Mouse (Mus musculus): ENCODE measurements around the gene Scg5. TPM values are rescaled to one million over a fixed set of nuclear protein-coding genes. Genes with fewer than 3 reads are reported as not detected.

Scg5 gene
- polyA plus RNA-seq, 1 experiment from 2014 or later = 9.4 TPM

DNA sequence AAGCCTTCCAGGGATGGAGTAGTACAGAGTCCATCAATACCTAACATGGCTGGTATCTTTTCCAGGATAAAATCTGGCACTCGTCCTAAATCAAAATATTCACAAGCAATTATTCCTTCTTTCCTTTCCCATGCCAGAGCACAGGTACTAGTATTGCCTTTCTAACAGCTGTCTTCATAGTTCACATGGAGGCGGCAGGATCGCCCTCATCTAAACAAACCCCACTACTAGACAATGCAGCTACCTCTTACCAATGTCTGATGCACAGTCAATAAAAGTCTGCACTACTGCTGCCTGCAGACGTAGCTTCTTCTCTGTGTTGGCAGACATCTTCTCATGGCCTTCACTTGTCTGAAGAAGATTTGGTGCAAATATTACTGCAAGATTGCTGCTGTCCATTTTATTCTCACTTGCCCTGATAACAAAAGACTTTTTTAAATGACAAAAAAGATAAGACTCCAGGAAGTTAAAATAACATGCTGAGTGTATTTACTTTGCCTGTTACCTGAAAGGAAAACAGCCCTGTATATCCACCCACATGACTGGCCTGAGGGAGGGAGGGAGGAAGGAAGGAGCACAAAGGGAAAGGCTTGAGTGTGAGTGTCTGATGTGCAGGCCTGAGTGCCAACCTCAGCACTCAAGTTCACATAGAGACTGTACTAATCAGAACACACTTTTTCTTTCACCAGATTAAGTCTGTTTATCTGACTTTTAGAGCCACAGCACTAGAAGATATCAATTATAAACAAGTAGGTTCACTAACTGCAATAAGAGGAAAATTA is 12.9 kb upstream of the Scg5 start:
- H3K27ac ChIP-seq (replicated peaks; ENCODE audit: low read depth, low read length) = no peak overlapping the region
- no peak for ATAC-seq (ENCODE audit: low read depth)
- WGBS = 92% methylated on average over 4 of the region's 4 CpGs
- H3K36me3 ChIP-seq (ENCODE audit: control insufficient read depth, insufficient read depth, low read length) = peaks cover 60% of the 10 kb centered on the region
- no peaks in the 10 kb centered on the region for H3K27me3 ChIP-seq (replicated peaks; ENCODE audit: control insufficient read depth, insufficient read depth, low read length)
- no peak overlapping the region for H3K4me2 ChIP-seq (ENCODE audit: low read depth, low read length)
- H3K9ac ChIP-seq (ENCODE audit: low read depth, low read length) = no peak overlapping the region
- DNase-seq (ENCODE audit: low spot score) = no peak
- no peak overlapping the region for H3K4me3 ChIP-seq (ENCODE audit: low read depth, low read length)
- H3K9me3 ChIP-seq (ENCODE audit: control insufficient read depth, low read length) = no peaks in the 10 kb centered on the region
- H3K4me1 ChIP-seq (ENCODE audit: control insufficient read depth, insufficient read depth, low read length) = peaks cover 2% of the 10 kb centered on the region; the same call in 1 of the 2 replicates

GRCm38 (mm10) chr2:113839488-113839887 is 10.6 kb upstream of the Scg5 start:
- no peak for ATAC-seq (ENCODE audit: low read depth)
- peaks cover 75% of the 10 kb centered on the region for H3K36me3 ChIP-seq (ENCODE audit: control insufficient read depth, insufficient read depth, low read length)

DNA sequence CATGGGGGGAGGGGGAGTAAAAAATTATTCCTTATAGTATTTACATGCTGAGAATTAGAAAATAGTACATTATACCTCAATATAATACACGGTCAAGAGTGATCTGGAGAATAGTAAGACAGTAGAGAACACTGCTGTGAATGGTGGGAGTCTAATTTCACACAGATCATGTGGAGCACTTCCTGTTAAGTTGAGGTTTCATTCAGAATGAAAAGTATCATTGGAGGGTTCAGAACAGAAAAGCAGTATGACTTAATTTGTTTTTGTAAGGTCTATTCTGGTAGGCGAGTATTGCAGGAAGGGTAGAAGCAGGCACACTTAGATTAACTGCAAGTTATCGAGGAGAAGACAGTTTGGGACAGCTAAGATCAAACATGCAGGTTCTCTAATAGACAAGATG is 6.3 kb upstream of the Scg5 start:
- Histone ChIP-seq H3K27me3 (replicated peaks; ENCODE audit: control insufficient read depth, insufficient read depth, low read length) (no peaks in the 10 kb centered on the region), H3K27ac (replicated peaks; ENCODE audit: low read depth, low read length) (no peak overlapping the region), H3K4me1 (ENCODE audit: control insufficient read depth, insufficient read depth, low read length) (no peaks in the 10 kb centered on the region), H3K4me2 (ENCODE audit: low read depth, low read length) (no peak overlapping the region), H3K36me3 (ENCODE audit: control insufficient read depth, insufficient read depth, low read length) (peaks cover 72% of the 10 kb centered on the region), H3K9me3 (ENCODE audit: control insufficient read depth, low read length) (no peaks in the 10 kb centered on the region), H3K9ac (ENCODE audit: low read depth, low read length) (no peak overlapping the region), H3K4me3 (ENCODE audit: low read depth, low read length) (no peak overlapping the region)
- ATAC-seq (ENCODE audit: low read depth) (no peak), DNase-seq (ENCODE audit: low spot score) (no peak)
- WGBS = 85% methylated on average over 3 of the region's 3 CpGs

More at GRCm38 (mm10) chr2:113839488-113839887, 10.6 kb upstream of the Scg5 start:
- DNase-seq (ENCODE audit: low spot score) = no peak
- Histone ChIP-seq H3K4me3 (ENCODE audit: low read depth, low read length) (no peak overlapping the region), H3K4me1 (ENCODE audit: control insufficient read depth, insufficient read depth, low read length) (no peaks in the 10 kb centered on the region), H3K9me3 (ENCODE audit: control insufficient read depth, low read length) (no peaks in the 10 kb centered on the region), H3K27ac (replicated peaks; ENCODE audit: low read depth, low read length) (no peak overlapping the region), H3K27me3 (replicated peaks; ENCODE audit: control insufficient read depth, insufficient read depth, low read length) (no peaks in the 10 kb centered on the region), H3K4me2 (ENCODE audit: low read depth, low read length) (no peak overlapping the region), H3K9ac (ENCODE audit: low read depth, low read length) (no peak overlapping the region)
- WGBS = 77% methylated on average over 4 of the region's 4 CpGs

DNA sequence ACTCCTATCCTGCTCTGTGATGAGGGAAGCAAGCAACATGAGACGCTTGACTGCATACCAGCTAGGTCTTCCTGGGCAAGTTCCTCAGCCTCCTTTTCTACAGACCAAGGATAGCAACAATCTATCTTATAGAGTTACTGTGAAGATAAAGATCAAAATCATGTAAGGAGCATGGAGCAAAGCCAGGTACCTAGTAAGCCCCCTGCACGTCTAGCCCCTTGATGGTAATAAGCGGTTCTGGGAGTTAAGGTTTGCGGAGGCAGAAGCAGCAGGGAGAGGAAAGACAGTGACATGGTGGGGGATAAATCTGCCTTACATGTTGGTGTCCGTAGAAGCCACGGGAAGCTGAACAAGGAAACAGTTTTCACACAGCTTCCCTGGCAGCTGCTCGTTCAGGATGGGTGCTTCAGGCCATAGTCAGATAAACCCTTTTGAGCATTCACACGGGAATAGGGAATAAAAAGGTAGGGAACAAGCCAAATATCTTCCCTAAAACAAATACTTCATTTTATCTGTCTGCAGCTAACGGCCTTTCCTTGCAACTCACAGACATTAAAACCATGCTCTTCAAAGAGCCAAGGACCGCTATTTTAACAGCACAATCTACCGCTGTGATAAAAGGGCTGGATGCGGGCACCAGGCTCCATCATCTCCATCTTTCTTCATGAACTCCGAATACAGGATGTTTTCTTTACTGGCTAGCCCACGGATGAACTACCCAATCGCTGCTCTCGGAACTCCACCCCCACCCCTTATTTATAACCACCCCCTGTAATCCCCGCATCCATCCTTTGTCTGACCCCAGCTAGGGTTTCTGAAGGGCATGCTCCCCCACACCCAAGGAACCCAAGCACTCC is 607 bp downstream of the Scg5 start:
- ATAC-seq (ENCODE audit: low read depth) = peak; percentile 85
- peak overlapping the region; percentile 40; the same call in 1 of the 2 replicates for H3K27ac ChIP-seq (replicated peaks; ENCODE audit: low read depth, low read length)

DNA sequence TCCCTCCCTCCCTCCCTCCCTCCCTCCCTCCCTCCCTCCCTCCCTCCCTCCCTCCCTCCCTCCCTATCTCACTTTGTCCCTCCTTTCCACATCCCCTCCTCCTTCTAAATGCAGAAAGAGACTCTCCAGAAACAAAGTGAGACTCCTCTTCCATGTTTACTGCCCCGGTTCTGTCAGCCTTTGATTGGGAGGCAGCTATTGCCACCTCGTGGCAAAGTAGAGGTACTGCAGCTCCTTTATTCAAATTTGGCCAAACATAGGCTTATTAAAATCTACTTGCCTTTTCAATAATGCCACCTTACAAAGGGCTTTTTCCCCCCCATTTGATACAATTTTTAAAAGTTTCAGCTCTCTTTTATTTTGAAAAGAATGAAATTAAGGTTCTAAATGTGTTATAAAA is 5.0 kb downstream of the Scg5 start:
- WGBS = 3% methylated on average over 2 of the region's 2 CpGs
- no peak overlapping the region for H3K4me2 ChIP-seq (ENCODE audit: low read depth, low read length)

More for the DNA sequence above, 607 bp downstream of the Scg5 start:
- no peak for DNase-seq (ENCODE audit: low spot score)
- Histone ChIP-seq H3K4me3 (ENCODE audit: low read depth, low read length) (peak overlapping the region; percentile 30), H3K27me3 (replicated peaks; ENCODE audit: control insufficient read depth, insufficient read depth, low read length) (no peaks in the 10 kb centered on the region; the same call in 1 of the 2 replicates), H3K4me2 (ENCODE audit: low read depth, low read length) (peak overlapping the region; percentile 53), H3K9me3 (ENCODE audit: control insufficient read depth, low read length) (no peaks in the 10 kb centered on the region), H3K36me3 (ENCODE audit: control insufficient read depth, insufficient read depth, low read length) (peaks cover 16% of the 10 kb centered on the region), H3K4me1 (ENCODE audit: control insufficient read depth, insufficient read depth, low read length) (no peaks in the 10 kb centered on the region), H3K9ac (ENCODE audit: low read depth, low read length) (no peak overlapping the region; the same call in 1 of the 2 replicates)
- WGBS = 22% methylated on average over 17 of the region's 17 CpGs

DNA sequence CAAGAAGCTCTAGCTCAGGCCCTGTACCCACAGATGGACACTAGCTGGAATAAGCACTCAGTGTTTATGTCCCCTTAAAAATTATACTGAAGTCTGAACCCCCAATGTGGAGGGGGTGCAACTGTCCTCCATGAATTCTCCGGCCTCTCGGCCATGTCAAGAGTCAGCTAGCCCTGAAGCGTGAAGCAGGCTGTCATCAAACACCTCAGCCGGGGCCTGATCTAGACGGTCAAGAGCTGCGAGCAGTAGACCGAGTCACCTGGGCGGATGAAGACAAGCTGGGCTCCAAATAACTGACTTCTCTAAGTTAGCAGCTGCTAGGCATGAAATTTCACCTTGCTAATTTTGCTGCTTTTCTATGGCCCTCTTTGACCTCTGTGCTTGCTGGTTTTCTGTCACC is 6.6 kb downstream of the Scg5 start:
- Histone ChIP-seq H3K27ac (replicated peaks; ENCODE audit: low read depth, low read length) (no peak overlapping the region), H3K4me1 (ENCODE audit: control insufficient read depth, insufficient read depth, low read length) (no peaks in the 10 kb centered on the region), H3K36me3 (ENCODE audit: control insufficient read depth, insufficient read depth, low read length) (no peaks in the 10 kb centered on the region), H3K27me3 (replicated peaks; ENCODE audit: control insufficient read depth, insufficient read depth, low read length) (no peaks in the 10 kb centered on the region), H3K9me3 (ENCODE audit: control insufficient read depth, low read length) (no peaks in the 10 kb centered on the region), H3K9ac (ENCODE audit: low read depth, low read length) (no peak overlapping the region), H3K4me2 (ENCODE audit: low read depth, low read length) (no peak overlapping the region), H3K4me3 (ENCODE audit: low read depth, low read length) (no peak overlapping the region)
- DNase-seq (ENCODE audit: low spot score) (no peak), ATAC-seq (ENCODE audit: low read depth) (no peak)
- WGBS = 91% methylated on average over 8 of the region's 8 CpGs

More for the DNA sequence above, 5.0 kb downstream of the Scg5 start:
- no peaks in the 10 kb centered on the region for H3K36me3 ChIP-seq (ENCODE audit: control insufficient read depth, insufficient read depth, low read length)
- no peaks in the 10 kb centered on the region for H3K4me1 ChIP-seq (ENCODE audit: control insufficient read depth, insufficient read depth, low read length)
- H3K4me3 ChIP-seq (ENCODE audit: low read depth, low read length) = no peak overlapping the region
- H3K9me3 ChIP-seq (ENCODE audit: control insufficient read depth, low read length) = no peaks in the 10 kb centered on the region
- H3K27ac ChIP-seq (replicated peaks; ENCODE audit: low read depth, low read length) = no peak overlapping the region
- H3K9ac ChIP-seq (ENCODE audit: low read depth, low read length) = no peak overlapping the region
- no peak for ATAC-seq (ENCODE audit: low read depth)
- no peaks in the 10 kb centered on the region; the same call in 1 of the 2 replicates for H3K27me3 ChIP-seq (replicated peaks; ENCODE audit: control insufficient read depth, insufficient read depth, low read length)
- peak; percentile 58 for DNase-seq (ENCODE audit: low spot score)

DNA sequence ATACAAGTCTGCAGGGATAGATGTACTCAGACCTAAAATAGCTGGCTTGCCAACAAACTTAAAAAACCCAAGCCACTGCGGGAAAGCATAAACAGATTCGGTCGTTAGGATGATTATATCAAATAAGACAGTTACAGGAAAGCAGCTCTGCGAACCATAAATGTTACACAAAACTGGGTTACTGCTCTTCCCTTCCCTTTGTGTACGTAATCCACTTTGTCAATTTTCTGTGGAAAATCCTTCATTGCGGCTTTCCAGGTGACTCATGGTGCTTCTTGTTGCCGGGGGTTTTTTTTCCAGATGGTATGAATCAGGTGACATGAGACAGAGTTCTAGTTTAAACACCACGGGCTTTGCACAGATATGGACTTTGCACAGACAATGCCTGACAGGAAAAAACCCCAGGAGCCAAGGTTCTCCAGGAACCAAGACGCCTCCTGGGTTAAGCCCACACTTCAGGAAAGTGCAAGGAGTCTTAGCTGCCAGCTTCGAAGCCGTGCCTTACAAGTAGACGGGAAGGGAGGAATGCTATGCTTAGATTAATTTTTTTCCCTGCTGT is 7.7 kb downstream of the Scg5 start:
- WGBS = 43% methylated on average over 12 of the region's 12 CpGs

DNA sequence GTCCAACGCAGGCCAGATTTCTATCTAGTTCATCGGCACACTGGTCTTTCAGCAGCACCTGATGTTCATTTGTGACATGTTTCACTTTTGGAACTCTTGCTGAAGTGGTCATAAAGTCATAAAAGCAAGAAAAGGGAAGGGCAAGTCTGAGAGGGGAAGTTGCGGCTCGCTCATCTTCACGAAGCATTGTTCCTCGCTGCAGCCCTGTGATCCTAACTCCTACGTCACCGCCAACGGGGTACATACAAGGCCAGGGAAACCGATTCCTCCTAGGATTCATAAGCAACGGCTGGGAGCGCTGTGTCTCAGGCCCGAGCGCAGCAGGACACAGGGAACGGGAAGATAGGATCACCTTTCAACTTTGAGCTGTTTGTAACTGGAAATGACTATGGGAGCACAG is 8.8 kb downstream of the Scg5 start:
- no peak overlapping the region for H3K9ac ChIP-seq (ENCODE audit: low read depth, low read length)
- H3K9me3 ChIP-seq (ENCODE audit: control insufficient read depth, low read length) = no peaks in the 10 kb centered on the region
- H3K4me2 ChIP-seq (ENCODE audit: low read depth, low read length) = no peak overlapping the region
- ATAC-seq (ENCODE audit: low read depth) = no peak
- no peak overlapping the region for H3K27ac ChIP-seq (replicated peaks; ENCODE audit: low read depth, low read length)
- no peak for DNase-seq (ENCODE audit: low spot score)
- no peak overlapping the region for H3K4me3 ChIP-seq (ENCODE audit: low read depth, low read length)
- no peaks in the 10 kb centered on the region for H3K4me1 ChIP-seq (ENCODE audit: control insufficient read depth, insufficient read depth, low read length)
- H3K36me3 ChIP-seq (ENCODE audit: control insufficient read depth, insufficient read depth, low read length) = no peaks in the 10 kb centered on the region
- WGBS = 86% methylated on average over 15 of the region's 15 CpGs
- no peaks in the 10 kb centered on the region for H3K27me3 ChIP-seq (replicated peaks; ENCODE audit: control insufficient read depth, insufficient read depth, low read length)

More for the DNA sequence above, 7.7 kb downstream of the Scg5 start:
- Histone ChIP-seq H3K4me1 (ENCODE audit: control insufficient read depth, insufficient read depth, low read length) (no peaks in the 10 kb centered on the region), H3K9ac (ENCODE audit: low read depth, low read length) (no peak overlapping the region), H3K27ac (replicated peaks; ENCODE audit: low read depth, low read length) (no peak overlapping the region), H3K4me3 (ENCODE audit: low read depth, low read length) (no peak overlapping the region), H3K36me3 (ENCODE audit: control insufficient read depth, insufficient read depth, low read length) (no peaks in the 10 kb centered on the region), H3K9me3 (ENCODE audit: control insufficient read depth, low read length) (no peaks in the 10 kb centered on the region), H3K27me3 (replicated peaks; ENCODE audit: control insufficient read depth, insufficient read depth, low read length) (no peaks in the 10 kb centered on the region), H3K4me2 (ENCODE audit: low read depth, low read length) (no peak overlapping the region)
- 0 out of 2 replicates have a peak, but pooled peaks have one; percentile 31 for ATAC-seq (ENCODE audit: low read depth)
- DNase-seq (ENCODE audit: low spot score) = peak; percentile 65
